Mouse (Mus musculus): ENCODE measurements around the gene Inhbc. TPM values are rescaled to one million over a fixed set of nuclear protein-coding genes. Genes with fewer than 3 reads are reported as not detected.

Gene Inhbc
- total and polyA plus RNA-seq, 3 experiments: not detected

GRCm38 (mm10) chr10:127412776-127413175, 42.5 kb upstream of the Inhbc start:
- Histone ChIP-seq H3K27ac (ENCODE audit: control insufficient read depth, low read depth, low read length) (no peak overlapping the region), H3K4me1 (ENCODE audit: control insufficient read depth in 1 of 2, insufficient read depth in 2 of 2, low read length in 2 of 2) (no peaks in the 10 kb centered on the region), H3K9ac (ENCODE audit: control insufficient read depth, low read depth, low read length, poor library complexity, severe bottlenecking) (no peak overlapping the region), H3K79me2 (ENCODE audit: control insufficient read depth, insufficient read depth, low read length, poor library complexity) (no peaks in the 10 kb centered on the region), H3K9me3 (replicated peaks; ENCODE audit: insufficient read depth, low read length) (no peaks in the 10 kb centered on the region), H3K4me3 (ENCODE audit: control insufficient read depth in 1 of 2, insufficient read depth in 1 of 2, low read depth in 2 of 2, low read length in 2 of 2) (no peak overlapping the region), H3K36me3 (ENCODE audit: control insufficient read depth in 1 of 2, insufficient read depth in 2 of 2, low read length in 2 of 2) (no peaks in the 10 kb centered on the region; a peak in 2 of 4 replicates), H3K27me3 (ENCODE audit: control insufficient read depth in 1 of 2, insufficient read depth in 2 of 2, low read length in 2 of 2) (no peaks in the 10 kb centered on the region)
- no peak for DNase-seq (ENCODE audit: low read depth, low spot score)
- no peak for TF ChIP-seq BHLHE40 (IDR thresholded peaks at IDR 0.05; ENCODE audit: borderline replicate concordance, low read depth, low read length)
- no peak for TF ChIP-seq MXI1 (IDR thresholded peaks at IDR 0.05; ENCODE audit: low read depth, low read length)
- no peak for TF ChIP-seq ETS1 (IDR thresholded peaks at IDR 0.05; ENCODE audit: low read depth, low read length)
- TF ChIP-seq TAL1 (IDR thresholded peaks at IDR 0.05; ENCODE audit: low read length): no peak
- TF ChIP-seq POLR2AphosphoS5 (IDR thresholded peaks at IDR 0.05; ENCODE audit: borderline replicate concordance, low read depth, low read length): no peak
- no peak for TF ChIP-seq ZNF384 (IDR thresholded peaks at IDR 0.05; ENCODE audit: low read depth, low read length)
- TF ChIP-seq POLR2A (IDR thresholded peaks at IDR 0.05; ENCODE audit: control insufficient read depth in 1 of 2, insufficient read depth in 1 of 2, low read depth in 1 of 2, low read length in 2 of 2, poor library complexity in 1 of 2): no peak
- TF ChIP-seq ZC3H11A (IDR thresholded peaks at IDR 0.05; ENCODE audit: low read depth, low read length): no peak
- TF ChIP-seq TCF12 (IDR thresholded peaks at IDR 0.05; ENCODE audit: low read depth, low read length): no peak
- no peak for TF ChIP-seq MYC (IDR thresholded peaks at IDR 0.05; ENCODE audit: low read depth, low read length)
- no peak for TF ChIP-seq ZKSCAN1 (IDR thresholded peaks at IDR 0.05; ENCODE audit: low read depth, low read length)
- no peak for TF ChIP-seq NELFE (IDR thresholded peaks at IDR 0.05; ENCODE audit: low read depth, low read length)
- no peak for TF ChIP-seq SMC3 (IDR thresholded peaks at IDR 0.05; ENCODE audit: low read depth, low read length)
- no peak for TF ChIP-seq KAT2A (conservative IDR thresholded peaks at IDR 0.05; ENCODE audit: low read depth, low read length)
- TF ChIP-seq GABPA (IDR thresholded peaks at IDR 0.05; ENCODE audit: low read depth, low read length): no peak
- TF ChIP-seq MYB (IDR thresholded peaks at IDR 0.05; ENCODE audit: low read depth, low read length): no peak

DNA sequence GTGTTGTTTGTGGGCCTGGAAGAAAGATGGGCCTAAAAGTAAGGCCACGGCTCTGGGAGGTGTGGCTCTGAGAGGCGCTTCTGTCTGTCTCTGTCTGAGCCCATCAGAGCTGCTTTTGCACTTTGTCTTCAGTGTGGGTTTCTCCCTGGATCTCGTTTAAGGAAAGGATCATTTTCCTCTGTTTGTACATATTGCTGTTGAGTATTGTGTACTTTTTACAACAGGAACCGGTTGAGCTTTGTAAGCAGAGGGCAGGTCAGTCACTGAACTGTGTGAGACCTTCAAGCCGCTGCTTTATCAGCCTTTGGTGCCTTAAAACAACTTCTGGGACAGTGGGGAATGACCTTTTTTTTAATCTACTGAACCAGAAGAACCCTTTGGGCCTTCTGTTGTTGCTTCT, 41.9 kb upstream of the Inhbc start:
- no peak overlapping the region for H3K27ac ChIP-seq (ENCODE audit: control insufficient read depth, low read depth, low read length)
- no peak for DNase-seq (ENCODE audit: low read depth, low spot score)
- H3K9me3 ChIP-seq (replicated peaks; ENCODE audit: insufficient read depth, low read length): no peaks in the 10 kb centered on the region
- H3K36me3 ChIP-seq (ENCODE audit: control insufficient read depth in 1 of 2, insufficient read depth in 2 of 2, low read length in 2 of 2): no peaks in the 10 kb centered on the region; a peak in 2 of 4 replicates
- no peak overlapping the region for H3K9ac ChIP-seq (ENCODE audit: control insufficient read depth, low read depth, low read length, poor library complexity, severe bottlenecking)
- no peaks in the 10 kb centered on the region for H3K27me3 ChIP-seq (ENCODE audit: control insufficient read depth in 1 of 2, insufficient read depth in 2 of 2, low read length in 2 of 2)
- H3K4me3 ChIP-seq (ENCODE audit: control insufficient read depth in 1 of 2, insufficient read depth in 1 of 2, low read depth in 2 of 2, low read length in 2 of 2): no peak overlapping the region
- no peak for TF ChIP-seq SIN3A (IDR thresholded peaks at IDR 0.05; ENCODE audit: low read length)
- TF ChIP-seq ZMIZ1 (IDR thresholded peaks at IDR 0.05; ENCODE audit: low read depth, low read length): no peak
- TF ChIP-seq CHD1 (IDR thresholded peaks at IDR 0.05; ENCODE audit: low read depth, low read length): no peak
- TF ChIP-seq MYB (IDR thresholded peaks at IDR 0.05; ENCODE audit: low read depth, low read length): no peak
- TF ChIP-seq SMC3 (IDR thresholded peaks at IDR 0.05; ENCODE audit: low read depth, low read length): no peak
- no peak for TF ChIP-seq POLR2AphosphoS5 (IDR thresholded peaks at IDR 0.05; ENCODE audit: borderline replicate concordance, low read depth, low read length)
- no peak for TF ChIP-seq UBTF (IDR thresholded peaks at IDR 0.05; ENCODE audit: borderline replicate concordance, insufficient read depth, low read depth, low read length)
- no peaks in the 10 kb centered on the region for H3K4me1 ChIP-seq (ENCODE audit: control insufficient read depth in 1 of 2, insufficient read depth in 2 of 2, low read length in 2 of 2)
- H3K79me2 ChIP-seq (ENCODE audit: control insufficient read depth, insufficient read depth, low read length, poor library complexity): no peaks in the 10 kb centered on the region
